Mouse (Mus musculus) E14TG2a.4 (cell line): ENCODE data around the gene Glis1.

Experiments
- CTCF ChIP-seq: conservative IDR thresholded peaks from 2 replicates; pipeline ENCODE4 v1.5.1; 2014; ENCODE audit warnings: low read length
- NANOG ChIP-seq: IDR thresholded peaks from 2 replicates; pipeline ENCODE4 v1.6.1; 2014; ENCODE audit warnings: borderline replicate concordance, low read length, mixed read lengths
- POU5F1 ChIP-seq: IDR thresholded peaks from 2 replicates; pipeline ENCODE4 v1.6.1; 2014; ENCODE audit warnings: low read length, borderline replicate concordance

- TF ChIP-seq CTCF (no peak), NANOG (no peak), POU5F1 (no peak)
Measured at GRCm38 (mm10) chr4:107605964-107606602, 171.7 kb downstream of the Glis1 start.
